Mouse (Mus musculus): ENCODE data around the gene Agbl4.

- TF ChIP-seq CTCF (IDR thresholded peaks at IDR 0.05; ENCODE audit: control insufficient read depth, insufficient read depth, insufficient replicate concordance, low read depth, low read length), result no peak
- TF ChIP-seq POLR2A (IDR thresholded peaks at IDR 0.05; ENCODE audit: control insufficient read depth, low read depth, low read length), result no peak
Measured at GRCm38 (mm10) chr4:111073738-111074497, 676.5 kb downstream of the Agbl4 start.

Data from testis, adult 2 months (tissue).